Mouse (Mus musculus): Measurements from ENCODE around the gene Cd109. TPM values are rescaled to one million over a fixed set of nuclear protein-coding genes. Genes with fewer than 3 reads are reported as not detected.
A peak's percentile ranks its signal among the peaks of the same experiment; 100 is the strongest.

Cd109 gene
- polyA plus RNA-seq, 1 experiment from 2014 or later: 8.3 TPM

- Histone ChIP-seq H3K36me3 (no peaks in the 10 kb centered on the region), H3K9me3 (no peaks in the 10 kb centered on the region), H3K27ac (peak overlapping the region; percentile 63; the same call in 1 of the 2 replicates)
Measured at GRCm38 (mm10) chr9:78649398-78649797, 34.1 kb downstream of the Cd109 start.

DNA sequence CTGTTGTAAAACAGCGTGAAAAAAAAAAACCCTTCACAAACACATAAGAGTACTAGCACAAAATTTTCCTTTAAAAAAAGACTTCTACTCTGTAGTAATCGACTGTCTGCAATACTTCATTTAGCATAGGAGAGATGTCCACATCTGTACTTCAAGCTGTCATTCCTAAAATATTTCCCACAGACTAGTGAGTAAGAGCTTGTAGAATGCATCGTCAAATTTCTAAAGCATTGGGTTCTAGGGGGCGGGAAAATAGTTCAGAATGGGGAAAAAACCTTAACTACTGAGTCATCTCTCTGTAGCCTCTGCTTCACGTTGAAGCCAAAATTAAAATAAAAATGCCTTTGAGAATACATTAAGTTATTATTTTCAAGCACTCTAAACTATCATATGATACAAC, 42.2 kb downstream of the Cd109 start:
- 74% methylated on average over 5 of the region's 5 CpGs for WGBS
- Histone ChIP-seq H3K36me3 (no peaks in the 10 kb centered on the region), H3K9me3 (no peaks in the 10 kb centered on the region), H3K9ac (no peak overlapping the region), H3K27me3 (replicated peaks) (no peaks in the 10 kb centered on the region), H3K4me1 (no peaks in the 10 kb centered on the region), H3K4me3 (replicated peaks) (no peak overlapping the region), H3K4me2 (no peak overlapping the region), H3K27ac (no peak overlapping the region)
- ATAC-seq (ENCODE audit: insufficient read depth, low FRiP score, low read depth): no peak

More at GRCm38 (mm10) chr9:78649398-78649797, 34.1 kb downstream of the Cd109 start:
- ATAC-seq (ENCODE audit: insufficient read depth, low FRiP score, low read depth): no peak
- no peaks in the 10 kb centered on the region for H3K4me1 ChIP-seq
- H3K27me3 ChIP-seq (replicated peaks): no peaks in the 10 kb centered on the region
- no peak overlapping the region for H3K9ac ChIP-seq
- no peak overlapping the region for H3K4me3 ChIP-seq (replicated peaks)
- H3K4me2 ChIP-seq: no peak overlapping the region

- Histone ChIP-seq H3K4me1 (no peaks in the 10 kb centered on the region), H3K4me3 (replicated peaks) (no peak overlapping the region), H3K9me3 (no peaks in the 10 kb centered on the region), H3K4me2 (no peak overlapping the region), H3K36me3 (no peaks in the 10 kb centered on the region), H3K27me3 (replicated peaks) (no peaks in the 10 kb centered on the region), H3K9ac (no peak overlapping the region), H3K27ac (no peak overlapping the region)
- 84% methylated on average over 13 of the region's 13 CpGs for WGBS
- no peak for ATAC-seq (ENCODE audit: insufficient read depth, low FRiP score, low read depth)
Measured at GRCm38 (mm10) chr9:78671446-78671985, 56.2 kb downstream of the Cd109 start.

DNA sequence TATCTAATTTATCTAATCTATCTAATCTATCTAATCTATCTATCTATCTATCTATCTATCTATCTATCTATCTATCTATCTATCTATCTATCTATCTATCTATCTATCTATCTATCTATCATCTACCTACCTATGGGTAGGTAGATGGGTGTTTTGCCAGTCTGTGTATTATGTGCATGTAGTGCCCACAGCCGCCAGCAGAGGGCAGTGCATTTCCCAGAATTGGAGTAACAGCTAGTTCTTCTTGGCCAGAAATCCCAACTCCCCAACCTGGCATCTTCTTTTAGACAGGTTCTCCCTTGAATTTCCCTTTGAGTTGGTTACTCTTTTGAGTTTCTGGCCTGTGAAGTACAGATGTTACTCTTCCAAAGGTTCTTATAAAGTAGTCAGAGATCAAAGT, 85.3 kb downstream of the Cd109 start:
- no peak overlapping the region for H3K4me2 ChIP-seq
- H3K9ac ChIP-seq: no peak overlapping the region
- no peaks in the 10 kb centered on the region for H3K27me3 ChIP-seq (replicated peaks)
- 0% methylated on average over 1 of the region's 1 CpGs for WGBS
- ATAC-seq (ENCODE audit: insufficient read depth, low FRiP score, low read depth): no peak
- H3K27ac ChIP-seq: no peak overlapping the region
- no peaks in the 10 kb centered on the region for H3K4me1 ChIP-seq
- no peak overlapping the region for H3K4me3 ChIP-seq (replicated peaks)
- H3K9me3 ChIP-seq: no peaks in the 10 kb centered on the region
- no peaks in the 10 kb centered on the region for H3K36me3 ChIP-seq

DNA sequence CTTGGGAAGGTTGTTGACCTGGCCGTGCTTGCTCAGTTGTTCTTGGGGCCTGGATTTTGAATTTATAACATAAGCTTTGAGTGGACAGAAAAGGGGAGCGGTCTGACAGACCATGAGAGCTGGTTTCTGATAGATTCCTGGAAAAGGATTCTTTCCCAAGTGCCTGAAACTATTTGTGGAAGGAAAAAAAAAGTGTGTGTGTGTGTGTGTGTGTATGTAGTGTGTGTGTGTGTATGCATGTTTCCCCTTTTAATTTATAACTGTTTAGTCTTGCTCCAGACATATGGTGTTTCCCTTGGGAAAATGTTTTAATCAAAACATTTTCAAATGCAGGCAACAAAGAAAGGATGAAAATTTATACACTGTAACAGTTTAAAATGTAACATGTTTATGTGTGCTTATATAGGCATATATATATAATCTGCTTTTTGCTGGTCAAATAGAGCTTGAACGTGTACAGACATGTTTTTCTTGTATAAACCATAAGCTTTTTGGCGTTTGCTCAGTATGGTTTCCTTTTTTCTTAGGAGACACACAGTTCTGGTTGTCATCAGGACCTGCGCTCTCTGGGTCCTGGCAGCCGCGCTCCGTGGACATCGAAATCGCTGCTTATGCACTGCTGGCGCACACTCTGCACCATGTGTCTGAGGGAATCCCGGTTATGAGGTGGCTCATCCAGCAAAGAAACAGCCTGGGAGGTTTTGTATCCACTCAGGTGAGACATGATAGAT, 87.3 kb downstream of the Cd109 start:
- Histone ChIP-seq H3K4me2 (no peak overlapping the region), H3K27ac (peak overlapping the region; percentile 69; the same call in 1 of the 2 replicates), H3K27me3 (replicated peaks) (no peaks in the 10 kb centered on the region), H3K4me1 (no peaks in the 10 kb centered on the region), H3K9ac (no peak overlapping the region), H3K9me3 (no peaks in the 10 kb centered on the region), H3K4me3 (replicated peaks) (no peak overlapping the region), H3K36me3 (no peaks in the 10 kb centered on the region)
- ATAC-seq (ENCODE audit: insufficient read depth, low FRiP score, low read depth): peak; percentile 35; the same call in 1 of the 2 replicates
- WGBS: 53% methylated on average over 12 of the region's 12 CpGs

DNA sequence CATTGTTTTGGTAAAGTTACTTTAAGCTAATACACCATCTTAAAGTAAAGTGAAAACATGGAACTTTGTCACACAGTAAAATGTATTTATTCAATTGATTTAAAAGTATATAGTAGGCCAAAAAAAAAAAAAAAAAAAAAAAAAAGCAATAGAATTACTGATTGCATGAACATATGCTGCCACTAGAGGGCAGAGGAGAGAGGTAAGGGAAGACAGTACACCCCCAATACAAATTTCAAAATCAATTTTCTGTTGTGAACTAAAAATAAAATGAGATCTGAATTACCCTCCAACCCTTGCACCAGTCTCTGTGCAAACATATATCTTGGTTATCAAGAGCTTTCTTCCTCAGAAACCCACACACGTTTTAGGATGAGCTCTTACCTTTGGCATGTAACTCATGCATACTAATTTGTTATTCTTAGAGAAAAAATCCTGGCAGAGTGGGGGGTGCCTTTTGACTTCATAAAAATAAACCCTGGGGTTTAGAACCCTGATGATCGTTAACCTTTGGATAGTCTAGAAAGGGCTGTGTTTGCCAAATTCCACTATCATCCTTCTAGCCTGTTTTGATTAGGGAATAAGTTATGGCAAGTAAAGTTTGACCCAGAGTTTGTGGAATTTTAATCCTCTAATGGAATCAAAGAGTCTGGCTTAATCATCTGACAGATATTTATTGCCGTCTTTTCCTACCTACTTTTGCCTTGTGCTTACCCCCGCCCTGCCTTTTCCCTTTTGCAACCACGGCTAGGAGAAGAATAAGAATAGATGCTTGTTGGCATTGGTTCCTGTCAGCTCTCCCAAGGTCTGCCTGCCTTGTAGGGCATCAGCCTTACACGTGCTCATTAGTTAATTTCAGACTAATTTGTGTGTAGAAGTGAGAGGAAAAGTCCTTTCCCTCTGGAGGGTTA, 105.8 kb downstream of the Cd109 start:
- Histone ChIP-seq H3K4me2 (no peak overlapping the region), H3K27me3 (replicated peaks) (no peaks in the 10 kb centered on the region), H3K4me1 (no peaks in the 10 kb centered on the region), H3K27ac (no peak overlapping the region), H3K36me3 (no peaks in the 10 kb centered on the region), H3K4me3 (replicated peaks) (no peak overlapping the region), H3K9me3 (no peaks in the 10 kb centered on the region), H3K9ac (no peak overlapping the region)
- ATAC-seq (ENCODE audit: insufficient read depth, low FRiP score, low read depth): no peak; the same call in 1 of the 2 replicates
- whole genome bisulfite sequencing: 55% methylated on average over 6 of the region's 6 CpGs

- ATAC-seq (ENCODE audit: insufficient read depth, low FRiP score, low read depth): no peak
- no peaks in the 10 kb centered on the region for H3K4me1 ChIP-seq
- H3K4me3 ChIP-seq (replicated peaks): no peak overlapping the region
- H3K27me3 ChIP-seq (replicated peaks): no peaks in the 10 kb centered on the region
- no peak overlapping the region for H3K4me2 ChIP-seq
- no peaks in the 10 kb centered on the region for H3K9me3 ChIP-seq
- no peaks in the 10 kb centered on the region for H3K36me3 ChIP-seq
- no peak overlapping the region for H3K27ac ChIP-seq
- 76% methylated on average over 6 of the region's 6 CpGs for WGBS
- H3K9ac ChIP-seq: no peak overlapping the region
Measured at GRCm38 (mm10) chr9:78731931-78732330, 116.6 kb downstream of the Cd109 start.

DNA sequence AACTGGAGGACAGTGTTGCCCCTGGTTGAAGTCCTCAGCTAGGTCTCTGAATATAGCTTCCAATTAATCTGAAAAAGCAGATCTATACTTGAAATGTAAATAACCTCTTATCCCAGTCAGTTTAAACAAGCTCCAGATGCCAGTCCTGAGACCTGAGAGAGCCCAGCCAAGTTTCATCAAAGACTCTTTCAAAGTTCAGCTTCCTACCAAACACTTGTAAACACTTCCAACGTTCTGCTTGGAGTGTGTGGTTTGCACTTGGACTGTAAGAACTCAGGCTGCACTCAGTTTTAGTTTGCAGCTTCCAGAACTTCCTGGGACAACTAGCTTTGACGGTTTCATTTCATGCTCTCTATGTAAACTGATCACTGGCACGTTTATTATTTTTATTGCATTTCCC, 120.2 kb downstream of the Cd109 start:
- no peaks in the 10 kb centered on the region for H3K36me3 ChIP-seq
- 33% methylated on average over 3 of the region's 3 CpGs for WGBS
- H3K9ac ChIP-seq: no peak overlapping the region
- H3K4me2 ChIP-seq: no peak overlapping the region
- H3K27ac ChIP-seq: no peak overlapping the region
- no peaks in the 10 kb centered on the region for H3K4me1 ChIP-seq
- H3K4me3 ChIP-seq (replicated peaks): no peak overlapping the region
- no peaks in the 10 kb centered on the region for H3K9me3 ChIP-seq
- no peaks in the 10 kb centered on the region for H3K27me3 ChIP-seq (replicated peaks)
- no peak for ATAC-seq (ENCODE audit: insufficient read depth, low FRiP score, low read depth)

- no peak overlapping the region for H3K9ac ChIP-seq
- no peak for ATAC-seq (ENCODE audit: insufficient read depth, low FRiP score, low read depth)
- no peaks in the 10 kb centered on the region for H3K27me3 ChIP-seq (replicated peaks)
- WGBS: 57% methylated on average over 3 of the region's 3 CpGs
- H3K9me3 ChIP-seq: no peaks in the 10 kb centered on the region
- H3K27ac ChIP-seq: no peak overlapping the region
- no peak overlapping the region for H3K4me3 ChIP-seq (replicated peaks)
- no peak overlapping the region for H3K4me2 ChIP-seq
- no peaks in the 10 kb centered on the region for H3K4me1 ChIP-seq
- no peaks in the 10 kb centered on the region for H3K36me3 ChIP-seq
Measured at GRCm38 (mm10) chr9:78742012-78742411, 126.7 kb downstream of the Cd109 start.

GRCm38 (mm10) chr9:78750246-78750645, 134.9 kb downstream of the Cd109 start:
- ATAC-seq (ENCODE audit: insufficient read depth, low FRiP score, low read depth): no peak
- H3K36me3 ChIP-seq: no peaks in the 10 kb centered on the region
- no peaks in the 10 kb centered on the region for H3K4me1 ChIP-seq
- H3K27me3 ChIP-seq (replicated peaks): no peaks in the 10 kb centered on the region
- no peak overlapping the region for H3K4me3 ChIP-seq (replicated peaks)
- H3K9ac ChIP-seq: no peak overlapping the region
- H3K9me3 ChIP-seq: no peaks in the 10 kb centered on the region
- 51% methylated on average over 3 of the region's 3 CpGs for WGBS
- H3K27ac ChIP-seq: no peak overlapping the region
- no peak overlapping the region for H3K4me2 ChIP-seq

Data from stomach, embryonic 15.5 days (tissue).